Mouse (Mus musculus): ENCODE measurements around the gene Susd2.

GRCm38 (mm10) chr10:75633048-75633447 lies 10.8 kb downstream of the Susd2 start:
- TF ChIP-seq UBTF (IDR thresholded peaks at IDR 0.05; ENCODE audit: low read depth, low read length) = no peak
- no peak for TF ChIP-seq USF1 (IDR thresholded peaks at IDR 0.05; ENCODE audit: low read depth, low read length)
- no peak for TF ChIP-seq CTCF (conservative IDR thresholded peaks at IDR 0.05 in 1 of 2, IDR thresholded peaks at IDR 0.05 in 1 of 2; ENCODE audit: low read depth in 2 of 2, low read length in 2 of 2)

Data from CH12.LX (cell line).